Mouse (Mus musculus): ENCODE measurements around the gene Parp3. TPM values are rescaled to one million over a fixed set of nuclear protein-coding genes. Genes with fewer than 3 reads are reported as not detected.

The Parp3 gene
- total RNA-seq, 2 experiments from 2014 or later: 64.1 to 76.2 TPM

GRCm38 (mm10) chr9:106476002-106476923, 486 bp downstream of the Parp3 start:
- peak; percentile 79 for DNase-seq
- intact Hi-C loops (cut with DNase I; ENCODE audit: low total_unique reads): no loop called here

- peak; percentile 13 for DNase-seq
- intact Hi-C loops (cut with DNase I; ENCODE audit: low total_unique reads): no loop called here
Observed at GRCm38 (mm10) chr9:106475663-106476001, 1.1 kb downstream of the Parp3 start, which contains the start of gene Rrp9. Rrp9 (plus strand) TSS chr9:106475963.

- intact Hi-C loops (cut with DNase I; ENCODE audit: low total_unique reads): no loop called here
- peak; percentile 54 for DNase-seq
Observed at GRCm38 (mm10) chr9:106475046-106475445, 1.7 kb downstream of the Parp3 start.

- DNase-seq: peak; percentile 80
- intact Hi-C loops (cut with DNase I; ENCODE audit: low total_unique reads): loop anchor here (5.0 kb wide), 1 partner anchor 37 kb away; the partner anchor contains the start of gene Acy1
Observed at GRCm38 (mm10) chr9:106474456-106474855, 2.3 kb downstream of the Parp3 start.

GRCm38 (mm10) chr9:106473753-106474105, 3.0 kb downstream of the Parp3 start:
- intact Hi-C loops (cut with DNase I; ENCODE audit: low total_unique reads): loop anchor here (5.0 kb wide), 1 partner anchor 36 kb away; the partner anchor contains the start of gene Acy1
- peak; percentile 24 for DNase-seq

- intact Hi-C loops (cut with DNase I; ENCODE audit: low total_unique reads): loop anchor here (5.0 kb wide), 1 partner anchor 36 kb away; the partner anchor contains the start of gene Acy1
- DNase-seq: peak; percentile 7
Observed at GRCm38 (mm10) chr9:106473081-106473752, 3.5 kb downstream of the Parp3 start.

- intact Hi-C loops (cut with DNase I; ENCODE audit: low total_unique reads): loop anchor here (5.0 kb wide), 1 partner anchor 35 kb away; the partner anchor contains the start of gene Acy1
- peak; percentile 19 for DNase-seq
Observed at GRCm38 (mm10) chr9:106472321-106472720, 4.4 kb downstream of the Parp3 start.

GRCm38 (mm10) chr9:106471892-106472291, 4.9 kb downstream of the Parp3 start:
- DNase-seq: peak; percentile 77
- intact Hi-C loops (cut with DNase I; ENCODE audit: low total_unique reads): loop anchor here (5.0 kb wide), 1 partner anchor 35 kb away; the partner anchor contains the start of gene Acy1

GRCm38 (mm10) chr9:106470991-106471750, 5.6 kb downstream of the Parp3 start:
- intact Hi-C loops (cut with DNase I; ENCODE audit: low total_unique reads): loop anchor here (5.0 kb wide), 1 partner anchor 34 kb away; the partner anchor contains the start of gene Acy1
- peak; percentile 6 for DNase-seq

GRCm38 (mm10) chr9:106469776-106470175, 7.0 kb downstream of the Parp3 start:
- peak; percentile 2 for DNase-seq
- intact Hi-C loops (cut with DNase I; ENCODE audit: low total_unique reads): loop anchor here (5.0 kb wide), 1 partner anchor 32 kb away; the partner anchor contains the start of gene Acy1

GRCm38 (mm10) chr9:106469317-106469716, 7.4 kb downstream of the Parp3 start:
- DNase-seq: no peak
- intact Hi-C loops (cut with DNase I; ENCODE audit: low total_unique reads): no loop called here

- intact Hi-C loops (cut with DNase I; ENCODE audit: low total_unique reads): no loop called here
- no peak for DNase-seq
Observed at GRCm38 (mm10) chr9:106467746-106468145, 9.0 kb downstream of the Parp3 start.

GRCm38 (mm10) chr9:106466721-106467120, 10.0 kb downstream of the Parp3 start:
- intact Hi-C loops (cut with DNase I; ENCODE audit: low total_unique reads): no loop called here
- no peak for DNase-seq

GRCm38 (mm10) chr9:106465571-106466200, 11.1 kb downstream of the Parp3 start, which contains the start of gene Gpr62:
Gpr62 (minus strand) TSS chr9:106465938.
- intact Hi-C loops (cut with DNase I; ENCODE audit: low total_unique reads): no loop called here
- DNase-seq: peak; percentile 74

GRCm38 (mm10) chr9:106464751-106465541, 11.8 kb downstream of the Parp3 start:
- intact Hi-C loops (cut with DNase I; ENCODE audit: low total_unique reads): no loop called here
- DNase-seq: peak; percentile 71

- intact Hi-C loops (cut with DNase I; ENCODE audit: low total_unique reads): no loop called here
- DNase-seq: no peak
Observed at GRCm38 (mm10) chr9:106463122-106464063, 13.4 kb downstream of the Parp3 start.

- no peak for DNase-seq
- intact Hi-C loops (cut with DNase I; ENCODE audit: low total_unique reads): no loop called here
Observed at GRCm38 (mm10) chr9:106462430-106462800, 14.3 kb downstream of the Parp3 start.

Data from gastrocnemius, postnatal 14 days (tissue).